8 mouse cellular contexts compared by ENCODE assay signal in the genomic region with DNA sequence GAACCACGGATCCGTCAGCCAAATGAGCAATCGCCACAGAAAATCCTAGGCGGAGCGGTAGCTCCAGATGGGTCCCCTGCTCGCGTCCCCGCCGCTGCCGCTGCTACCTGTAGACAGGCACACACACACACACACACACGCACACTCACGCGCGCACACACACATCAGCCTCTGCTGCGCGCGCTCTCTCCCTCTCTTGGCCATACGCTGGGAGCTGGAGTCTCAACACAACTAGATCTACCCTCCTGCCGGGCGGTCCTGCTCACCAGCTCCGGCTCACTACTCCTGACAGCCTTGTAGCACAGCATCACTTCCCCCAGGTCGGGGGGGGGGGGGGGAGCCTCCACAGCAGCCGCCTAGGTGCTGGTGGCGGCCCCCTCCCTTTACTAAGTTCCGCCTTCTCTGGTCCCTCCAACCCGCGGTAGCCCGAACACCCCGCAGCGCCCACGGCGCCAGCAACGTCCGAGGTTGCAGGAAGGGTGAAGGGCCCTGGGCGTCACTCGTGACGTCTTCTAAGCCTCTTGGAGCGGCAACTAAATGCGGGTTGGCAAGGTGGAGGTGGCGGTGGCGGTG. TPM values are rescaled to one million over a fixed set of nuclear protein-coding genes. Genes with fewer than 3 reads are reported as not detected.
A peak's percentile ranks its signal among the peaks of the same experiment; 100 is the strongest.
DNase-seq lines count a peak whose midpoint lies in the region; ATAC-seq lines count a peak whose summit lies in the region.

No protein-coding gene starts in this region.

- peak overlapping the region; percentile 94 for H3K4me2 ChIP-seq in heart, embryonic 11.5 days

- 1% methylated on average over 39 of the region's 41 CpGs for WGBS in heart, embryonic 11.5 days (ENCODE audit: insufficient replicate concordance)

- peak overlapping the region; percentile 54 for H3K4me3 ChIP-seq in heart, embryonic 11.5 days (ENCODE audit: low read depth, low read length)

- H3K4me1 ChIP-seq in heart, embryonic 11.5 days (ENCODE audit: control insufficient read depth, insufficient read depth, low read length) = no peaks in the 10 kb centered on the region

- H3K9me3 ChIP-seq in heart, embryonic 11.5 days (replicated peaks; ENCODE audit: control insufficient read depth, low read length) = no peaks in the 10 kb centered on the region

- no peak overlapping the region for H3K27ac ChIP-seq in heart, embryonic 11.5 days (ENCODE audit: low read depth, low read length)

- H3K9ac ChIP-seq in heart, embryonic 11.5 days (ENCODE audit: low read depth, low read length) = peak overlapping the region; percentile 43; the same call in 1 of the 2 replicates

- H3K36me3 ChIP-seq in heart, embryonic 11.5 days (ENCODE audit: control insufficient read depth, insufficient read depth, low read length) = no peaks in the 10 kb centered on the region

- no peak for DNase-seq in heart, postnatal 36 days
- peak; percentile 8 for DNase-seq in cerebellum, adult 8-10 months
- DNase-seq in frontal cortex, adult 2 months (ENCODE audit: extremely low spot score in 1 of 2, low spot score in 1 of 2) = peak; percentile 30 to 65
- peak; percentile 40 to 73 for DNase-seq in left cerebral cortex, adult 8-10 months (ENCODE audit: low spot score in 2 of 2)
- DNase-seq in neural tube, embryonic 10.5 days (ENCODE audit: extremely low spot score, low spot score) = peak; percentile 64
- DNase-seq in MN1 (ENCODE audit: low spot score) = no peak
- no peak for DNase-seq in gastrocnemius, adult 18-20 months (ENCODE audit: low spot score)

- intact Hi-C loops in heart, postnatal 36 days (cut with DNase I) = no loop called here

- peaks cover 40% of the 10 kb centered on the region for H3K27me3 ChIP-seq in heart, embryonic 11.5 days (ENCODE audit: control insufficient read depth, insufficient read depth, low read length)

- 0 out of 2 replicates have a peak, but pooled peaks have one; percentile 39 for ATAC-seq in heart, embryonic 11.5 days (replicated peaks; ENCODE audit: insufficient number of reproducible peaks, low FRiP score, low TSS enrichment)

RNA-seq across cellular contexts. Expression of gene Nlgn1, which starts 1.1 kb away (rescaled TPM):
- 0.11 and 0.23 TPM in 2 replicates for polyA plus RNA-seq in heart, embryonic 11.5 days (2014; fragmentation: Nextera tagmentation; extraction: Ambion mirVana)
- not detected for total RNA-seq in heart, postnatal 36 days (2021)
- polyA plus RNA-seq in frontal cortex, adult 2 months (2012; rRNA removed) = 24.2 and 27.6 TPM in 2 replicates
- total RNA-seq in left cerebral cortex, adult 8-10 months (2022) = 100 to 1,000 TPM in 3 of 4 experiments, 10 to 100 TPM in 1; 98.5 to 112 (median 106) TPM
- total RNA-seq in gastrocnemius, adult 18-20 months (2021) = under 1 TPM in 1 of 2 experiments, not detected in 1; 0.09 TPM

Comparison
In these comparisons a context has a peak if more than half of its experiments do, and no peak if none do; other contexts are left out.
1. DNase-seq: peak in cerebellum, adult 8-10 months (single experiment), frontal cortex, adult 2 months (2 of 2), left cerebral cortex, adult 8-10 months (2 of 2) and neural tube, embryonic 10.5 days (single experiment); none in heart, postnatal 36 days (0 of 2), MN1 (single experiment) and gastrocnemius, adult 18-20 months (single experiment).
2. RNA of gene Nlgn1, which starts 1.1 kb away (total RNA-seq): 98.5 to 112 TPM in left cerebral cortex, adult 8-10 months; 0.09 TPM in gastrocnemius, adult 18-20 months and not detected in heart, postnatal 36 days; every median in the first group is over 10 times any median in the second.